Mouse (Mus musculus) stomach, postnatal 0 days (tissue): ENCODE measurements around the gene Magea10. TPM values are rescaled to one million over a fixed set of nuclear protein-coding genes. Genes with fewer than 3 reads are reported as not detected.

ENCODE experiments used
- ATAC-seq: fragments of 200-750 bp; cut with Nextera tagmentation; 2 replicates; pipeline ENCODE4 v1.8.0; 2017; ENCODE audit not compliant: low FRiP score, low TSS enrichment
- DNase-seq: peaks from one replicate; pipeline ENCODE4 v3.0.0-alpha.2; 2016; ENCODE audit warnings: low spot score
- H3K27ac ChIP-seq: fragments of 300-500 bp; sonication (generic); replicated peaks from 2 replicates; pipeline ENCODE4 v1.5.1; 2014; ENCODE audit warnings: mild to moderate bottlenecking, control low read depth
- H3K27me3 ChIP-seq: fragments of 300-500 bp; sonication (generic); 2 replicates; pipeline ENCODE4 v1.6.1; 2014; ENCODE audit warnings: low read length; ENCODE audit not compliant: control insufficient read depth, insufficient read depth
- H3K36me3 ChIP-seq: fragments of 300-500 bp; sonication (generic); 2 replicates; pipeline ENCODE4 v1.6.1; 2014; ENCODE audit warnings: low read length, mixed read lengths; ENCODE audit not compliant: control insufficient read depth, insufficient read depth
- H3K4me1 ChIP-seq: fragments of 300-500 bp; sonication (generic); replicated peaks from 2 replicates; pipeline ENCODE4 v1.6.1; 2014; ENCODE audit warnings: antibody characterized with exemption; ENCODE audit not compliant: control insufficient read depth, insufficient read depth
- H3K4me2 ChIP-seq: fragments of 300-500 bp; sonication (generic); replicated peaks from 2 replicates; pipeline ENCODE4 v1.6.1; 2014; ENCODE audit warnings: low read depth, mild to moderate bottlenecking, control low read depth, moderate library complexity
- H3K4me3 ChIP-seq: fragments of 300-500 bp; sonication (generic); 2 replicates; pipeline ENCODE4 v1.5.1; 2014; ENCODE audit warnings: low read depth, low read length, control low read depth
- H3K9ac ChIP-seq: fragments of 300-500 bp; sonication (generic); 2 replicates; pipeline ENCODE4 v1.6.1; 2014; ENCODE audit warnings: mild to moderate bottlenecking, low read length, control low read depth, mixed read lengths
- H3K9me3 ChIP-seq: fragments of 300-500 bp; sonication (generic); 2 replicates; pipeline ENCODE4 v1.6.1; 2016; ENCODE audit warnings: low read length; ENCODE audit not compliant: control insufficient read depth
- CTCF ChIP-seq: IDR thresholded peaks from 2 replicates; pipeline ENCODE4 v1.5.1; 2016; ENCODE audit warnings: antibody characterized with exemption, low read depth, mild to moderate bottlenecking, moderate library complexity
- EP300 ChIP-seq: optimal IDR thresholded peaks from 2 replicates; pipeline ENCODE3; 2016; ENCODE audit warnings: antibody characterized with exemption
- whole genome bisulfite sequencing: fragments of 180-500 bp; shearing (Covaris S2); extraction: QIAGEN DNeasy Blood & Tissue Kit; methylation state at CpG from one replicate; pipeline ENCODE4 v1.1.7; 2014; 5-methylcytosine and 5-hydroxymethylcytosine counted together
- polyA plus RNA-seq: library from polyadenylated mRNA; unstranded; fragments of >200 nt; fragmentation: Nextera tagmentation; extraction: Ambion mirVana; gene quantifications from 2 replicates; pipeline ENCODE4 v1.2.1, GENCODE M21; 2015

Gene Magea10
- polyA plus RNA-seq: not detected in 2 replicates

GRCm38 (mm10) chrX:72386758-72387157 is at the start of gene Magea10:
TSS of gene Magea10 (minus strand) at chrX:72386858.
- Histone ChIP-seq H3K4me2 (no peak within 1 kb of the TSS), H3K27ac (no peak within 1 kb of the TSS), H3K27me3 (no peaks in the 10 kb centered on the region), H3K4me1 (no peaks in the 10 kb centered on the region), H3K9me3 (no peaks in the 10 kb centered on the region), H3K36me3 (no peaks in the 10 kb centered on the region), H3K4me3 (no peak within 1 kb of the TSS), H3K9ac (no peak within 1 kb of the TSS)
- 88% methylated on average over 6 of the region's 6 CpGs for WGBS
- TF ChIP-seq CTCF: no peak
- no peak for TF ChIP-seq EP300
- ATAC-seq (no peak), DNase-seq (no peak)

- no peak overlapping the region for H3K27ac ChIP-seq
- no peak for DNase-seq
- 71% methylated on average over 1 of the region's 1 CpGs for WGBS
These were observed 4.7 kb downstream of the Magea10 start for GRCm38 (mm10) chrX:72381972-72382371.

More at GRCm38 (mm10) chrX:72381972-72382371, 4.7 kb downstream of the Magea10 start:
- Histone ChIP-seq H3K9me3 (no peaks in the 10 kb centered on the region), H3K27me3 (no peaks in the 10 kb centered on the region), H3K36me3 (no peaks in the 10 kb centered on the region), H3K9ac (no peak overlapping the region), H3K4me3 (no peak overlapping the region), H3K4me1 (no peaks in the 10 kb centered on the region), H3K4me2 (no peak overlapping the region)
- no peak for ATAC-seq
- TF ChIP-seq EP300: no peak

Other genes with a start within 250 kb of the Magea10 start
- not detected in 2 replicates for gene Magea4, start 164.8 kb downstream of the Magea10 start, polyA plus RNA-seq
- 1.1 and 1.3 TPM in 2 replicates for gene Gabre, start 112.1 kb downstream of the Magea10 start, polyA plus RNA-seq